Mouse (Mus musculus) mouse trophoblast stem cell (cell line): ENCODE results near the gene Kcnip4.

Experiments
- in situ Hi-C, 2 experiments: fragments of 300-500 bp; cut with MseI, MboI; formaldehyde crosslinking; loops; 2 replicates in 1 of 2; 3 replicates in 1 of 2; pipeline ENCODE4 v1.15.1; 2025

The Kcnip4 gene

DNA sequence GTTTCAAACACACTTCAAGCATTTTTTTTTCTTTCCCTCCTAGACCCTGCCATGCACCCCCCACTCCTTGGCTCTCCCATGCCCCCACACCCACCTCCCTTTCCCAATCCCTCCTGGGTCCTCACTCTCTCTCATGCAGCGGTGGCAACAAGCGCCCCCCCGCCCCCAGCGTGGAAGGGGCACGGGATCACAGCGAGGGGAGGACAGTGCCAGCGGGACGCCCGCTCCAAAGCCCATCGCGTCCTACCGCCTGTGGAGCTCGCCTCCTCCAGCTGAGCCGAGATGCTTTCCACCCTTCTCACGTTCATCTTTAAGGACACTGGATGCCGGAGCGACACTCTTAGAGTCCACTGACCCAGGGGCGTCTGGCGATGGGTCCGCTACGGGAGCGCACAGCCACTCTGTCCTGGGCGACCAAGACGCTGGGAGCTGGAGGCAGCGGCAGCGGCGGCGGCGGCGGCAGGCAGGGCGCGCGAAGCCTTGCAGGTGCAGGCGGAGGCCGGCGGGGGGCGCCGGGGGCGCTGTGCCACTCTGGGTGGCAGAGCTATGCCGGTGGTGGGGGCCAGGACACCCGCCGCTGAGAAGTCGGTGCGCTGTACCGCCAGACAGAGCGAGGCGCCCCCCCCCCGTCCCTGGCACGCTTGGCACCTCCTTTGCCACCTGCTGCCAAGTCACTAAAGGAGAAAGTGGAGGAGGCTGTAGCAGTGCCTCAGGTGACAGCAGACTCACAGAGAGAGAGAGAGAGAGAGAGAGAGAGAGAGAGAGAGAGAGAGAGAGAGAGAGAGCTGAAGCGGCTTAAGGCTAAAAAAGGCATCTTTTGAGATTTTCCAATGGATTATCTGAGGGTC is at the start of gene Kcnip4:
TSS of gene Kcnip4 (minus strand) at position 514 of the 848 bp plus-strand sequence.
- in situ Hi-C loops: no loop called here

GRCm38 (mm10) chr5:49571876-49572275 is 47.2 kb upstream of the Kcnip4 start:
- in situ Hi-C loops: no loop called here

DNA sequence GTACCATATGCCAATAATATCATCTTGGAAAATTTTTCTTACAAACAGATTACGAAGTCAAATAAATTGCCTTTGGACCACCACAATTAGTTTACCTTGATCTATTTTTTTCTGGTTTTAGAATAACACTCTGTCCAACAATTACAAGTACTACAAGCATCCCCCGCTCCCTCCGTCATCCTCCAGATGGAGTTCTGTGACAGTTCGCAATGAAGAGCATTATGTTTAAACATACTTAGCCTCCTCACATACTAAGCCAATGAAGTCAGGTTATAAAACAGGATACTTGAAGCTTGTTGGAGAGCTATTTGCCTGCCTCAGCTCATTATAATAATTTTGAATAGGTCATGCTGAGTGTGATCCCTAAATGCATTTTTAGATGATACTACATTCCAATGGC is 39.0 kb upstream of the Kcnip4 start:
- in situ Hi-C loops: no loop called here

GRCm38 (mm10) chr5:49557436-49557835 is 32.7 kb upstream of the Kcnip4 start:
- in situ Hi-C loops: no loop called here

GRCm38 (mm10) chr5:49547884-49548283 is 23.2 kb upstream of the Kcnip4 start:
- in situ Hi-C loops: no loop called here

- in situ Hi-C loops: no loop called here
Measured at GRCm38 (mm10) chr5:49529362-49529761, 4.7 kb upstream of the Kcnip4 start.

- in situ Hi-C loops: no loop called here
Measured at GRCm38 (mm10) chr5:49525242-49525612, 520 bp upstream of the Kcnip4 start.

GRCm38 (mm10) chr5:49523997-49524393 is 712 bp downstream of the Kcnip4 start:
- in situ Hi-C loops: no loop called here

- in situ Hi-C loops: no loop called here
Measured at GRCm38 (mm10) chr5:49522986-49523385, 1.7 kb downstream of the Kcnip4 start.

DNA sequence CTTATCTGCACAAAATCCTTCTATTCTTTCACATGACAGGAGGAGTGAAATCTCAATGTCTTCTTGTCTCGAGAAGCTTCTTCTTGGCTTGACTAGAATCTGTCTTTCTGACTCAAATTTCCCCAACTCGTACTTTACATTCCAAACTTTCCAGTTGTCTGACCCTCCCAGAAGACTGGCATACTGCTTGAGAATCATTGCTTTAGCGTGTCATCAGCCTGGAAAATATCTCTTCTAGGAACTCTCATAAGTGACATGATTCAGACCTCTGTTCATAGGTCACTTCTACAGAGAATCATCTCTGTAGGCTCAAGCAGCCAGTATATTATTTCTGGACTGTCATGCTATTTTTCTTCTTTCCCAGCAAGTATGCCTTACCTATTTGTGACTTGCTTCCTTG is 26.0 kb downstream of the Kcnip4 start:
- in situ Hi-C loops: no loop called here

DNA sequence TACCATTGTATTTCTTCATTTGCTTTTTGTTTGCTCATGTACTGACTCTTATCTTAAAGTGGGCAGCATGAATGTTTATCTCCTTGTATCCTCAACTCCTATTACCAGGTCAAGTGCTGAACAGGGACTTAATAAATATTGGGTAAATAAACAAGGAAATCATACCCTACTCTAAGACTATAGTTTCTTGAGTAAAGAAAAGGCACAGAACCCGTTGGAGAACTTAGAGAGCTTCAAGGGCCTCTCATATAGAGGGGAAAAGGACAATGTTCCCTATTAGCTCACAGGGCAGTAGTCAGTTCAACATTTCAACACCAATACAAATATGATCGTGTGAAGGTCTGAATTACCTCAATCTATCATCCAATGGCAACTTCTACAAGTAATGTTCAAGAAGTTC is 37.4 kb downstream of the Kcnip4 start:
- in situ Hi-C loops: no loop called here

- in situ Hi-C loops: no loop called here
Measured at GRCm38 (mm10) chr5:49470738-49471137, 54.0 kb downstream of the Kcnip4 start.

DNA sequence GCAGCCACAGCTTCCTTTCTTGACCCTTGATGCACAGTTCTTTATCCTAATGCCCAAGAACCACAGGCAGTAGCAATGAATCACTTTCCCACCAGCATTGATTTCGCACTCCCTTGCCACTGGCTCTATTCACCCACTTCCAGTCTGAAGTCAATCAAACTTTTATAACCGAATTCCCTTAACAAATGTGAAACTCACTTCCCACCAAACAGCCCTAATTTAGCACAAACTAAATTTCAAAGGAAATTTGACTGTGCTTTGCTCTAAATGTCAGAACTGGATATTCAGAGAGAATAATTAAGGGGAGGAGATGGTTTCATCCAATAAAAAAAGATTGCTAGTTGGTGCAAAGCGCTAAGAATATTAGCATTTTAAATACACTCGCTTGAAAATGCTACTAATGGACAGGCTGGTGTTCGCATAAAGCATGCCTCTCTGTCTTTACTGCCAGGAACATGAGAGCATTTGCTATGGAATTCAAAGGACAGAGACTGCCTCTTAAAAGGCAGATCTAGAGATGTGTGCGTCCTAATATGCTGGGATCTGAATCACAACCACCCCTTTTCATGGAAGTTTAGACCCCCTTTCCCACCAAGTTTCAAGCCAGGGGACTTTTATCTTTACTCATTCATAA is 63.9 kb downstream of the Kcnip4 start:
- in situ Hi-C loops: no loop called here

DNA sequence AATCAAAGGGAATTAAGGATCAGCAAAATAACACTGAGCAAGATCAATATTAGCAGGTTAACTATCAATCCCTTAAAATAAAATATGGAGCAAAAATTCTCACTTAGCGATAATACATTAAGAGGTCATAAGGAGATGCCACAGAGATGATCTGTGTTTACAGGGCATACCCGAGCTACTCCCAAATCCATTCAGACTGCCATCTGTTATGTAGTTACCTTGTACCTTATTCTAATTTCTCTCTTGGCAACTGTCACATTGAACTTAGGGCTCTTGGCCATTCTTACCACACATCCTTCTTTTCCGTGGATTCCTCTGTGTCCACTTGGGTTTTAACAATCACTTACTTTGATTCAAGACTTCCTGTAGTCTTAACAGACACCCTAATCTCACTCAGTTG is 71.6 kb downstream of the Kcnip4 start:
- in situ Hi-C loops: no loop called here

GRCm38 (mm10) chr5:49451295-49451694 is 73.4 kb downstream of the Kcnip4 start:
- in situ Hi-C loops: no loop called here

DNA sequence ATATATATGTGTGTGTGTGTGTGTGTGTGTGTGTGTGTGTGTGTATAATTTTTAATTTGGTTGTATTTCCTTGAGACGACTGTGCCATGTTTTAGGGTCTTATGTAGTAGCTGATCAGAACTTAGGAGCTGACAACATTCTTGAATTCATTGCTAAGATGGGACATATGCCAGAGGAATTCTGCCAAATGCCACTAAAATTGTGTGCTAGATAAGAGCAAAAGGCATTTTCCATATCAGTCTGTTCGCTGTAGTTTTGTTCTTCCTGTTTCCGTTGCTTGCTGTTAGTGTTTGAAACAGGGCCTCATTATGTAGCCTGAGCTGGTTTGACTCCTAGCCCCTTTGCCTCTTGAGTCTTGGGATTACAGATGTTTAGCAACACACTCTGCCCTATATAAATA is 73.8 kb downstream of the Kcnip4 start:
- in situ Hi-C loops: no loop called here

GRCm38 (mm10) chr5:49437236-49437635 is 87.5 kb downstream of the Kcnip4 start:
- in situ Hi-C loops: no loop called here

DNA sequence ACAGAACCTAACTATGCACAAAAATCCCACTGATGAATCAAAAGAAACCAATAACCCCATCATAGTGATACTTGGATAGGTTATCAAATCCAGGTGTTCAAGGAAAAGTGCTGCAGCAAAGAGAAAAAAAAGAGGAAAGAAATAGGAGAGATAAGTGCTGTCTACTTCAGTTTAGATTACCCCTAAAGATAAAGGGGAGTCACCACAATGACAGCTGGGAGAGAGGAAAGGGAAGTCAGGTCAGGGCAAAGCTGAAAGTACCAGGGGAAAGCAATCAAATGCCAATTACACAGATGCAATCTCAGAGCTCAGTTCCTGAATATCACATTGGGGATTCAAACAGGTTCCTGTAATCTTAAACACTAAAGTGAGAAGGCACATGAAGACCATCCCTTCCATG is 97.0 kb downstream of the Kcnip4 start:
- in situ Hi-C loops: no loop called here

DNA sequence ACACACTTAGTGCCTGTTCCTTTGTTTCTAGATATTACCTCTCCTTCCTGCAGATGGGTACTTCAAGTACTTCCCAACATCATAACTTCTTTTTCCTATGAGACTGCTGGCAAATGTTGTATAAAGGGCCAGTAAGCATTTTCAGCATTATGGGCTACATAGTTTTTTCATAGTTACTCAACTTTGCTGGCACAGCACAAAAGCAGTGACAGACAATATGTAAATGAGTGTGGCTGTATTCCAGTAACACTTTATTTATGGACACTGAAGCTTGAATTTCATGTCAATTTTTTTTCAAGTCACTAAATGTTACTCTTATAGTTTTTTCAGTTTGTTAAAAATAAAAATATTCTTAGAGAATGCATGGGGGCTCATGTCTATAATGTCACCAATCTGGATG is 105.0 kb downstream of the Kcnip4 start:
- in situ Hi-C loops: no loop called here

DNA sequence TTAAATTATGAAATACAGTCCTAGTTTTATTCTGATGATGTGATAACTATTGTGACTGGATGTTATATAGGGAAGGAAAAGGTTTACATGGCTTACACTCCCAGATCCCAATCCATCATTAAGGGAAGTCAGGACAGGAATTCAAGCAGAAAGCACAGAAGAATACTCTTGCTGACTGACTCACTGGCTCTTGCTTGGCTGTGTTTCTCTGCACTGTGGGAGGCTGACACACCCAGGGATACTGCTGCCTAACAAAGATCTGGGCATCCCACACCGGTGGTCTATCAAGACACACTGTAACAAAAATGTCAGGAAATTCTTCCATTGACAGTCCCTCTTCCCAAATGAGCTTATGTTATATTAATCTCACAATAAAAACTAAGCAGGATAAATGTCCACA is 116.4 kb downstream of the Kcnip4 start:
- in situ Hi-C loops: no loop called here

GRCm38 (mm10) chr5:49370543-49371076 is 154.1 kb downstream of the Kcnip4 start:
- in situ Hi-C loops: loop anchor here (25.0 kb wide), 1 partner anchor 842 kb away; no protein-coding TSS in a partner anchor

DNA sequence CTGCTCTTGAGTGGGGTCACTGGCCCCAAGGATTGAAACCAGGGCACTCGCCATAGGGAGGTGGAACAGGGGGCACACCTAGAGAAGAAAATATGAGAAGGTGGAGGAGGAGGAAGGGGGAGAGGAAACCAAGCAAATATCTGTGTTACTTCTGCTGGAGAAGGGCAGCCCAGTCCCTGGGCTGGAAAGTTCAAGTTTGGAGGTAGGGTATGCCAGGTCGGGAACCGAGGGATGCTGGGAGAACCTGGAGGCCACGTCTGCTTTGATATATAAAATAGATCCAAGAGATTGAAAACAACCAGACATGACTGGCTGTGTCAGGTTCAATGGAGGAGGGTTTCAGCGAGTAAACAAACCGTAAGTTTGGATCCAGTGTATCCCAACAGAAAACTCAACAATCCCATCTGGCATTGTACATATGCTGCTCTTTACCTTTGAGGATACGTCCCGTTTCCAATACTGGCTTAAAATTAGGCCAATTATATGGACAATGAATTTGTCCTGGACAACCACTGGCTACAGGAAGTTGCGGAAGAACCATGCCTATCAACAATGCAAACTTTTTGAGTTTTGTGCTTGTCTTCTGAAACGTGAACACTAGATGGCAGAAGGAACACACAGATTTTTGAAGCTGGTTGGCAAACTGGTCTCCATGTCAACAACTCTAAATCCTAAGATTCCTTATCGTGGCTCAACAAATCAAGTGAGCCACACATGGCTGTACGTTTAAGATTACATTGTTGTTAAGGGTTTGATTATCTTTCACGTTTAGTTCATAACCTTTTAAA is 155.9 kb downstream of the Kcnip4 start:
- in situ Hi-C loops: loop anchor here (5.0 to 25.0 kb wide), 2 partner anchors 593 to 843 kb away; no protein-coding TSS in a partner anchor
